Mouse (Mus musculus) erythroblast, embryonic 14.5 days (primary cell): ENCODE data around the gene Plekhd1.

Experiments
- GATA1 ChIP-seq: IDR thresholded peaks from 2 replicates; pipeline ENCODE4 v1.6.1; 2012; ENCODE audit warnings: low read length, inconsistent platforms, mixed read lengths
- TAL1 ChIP-seq: IDR thresholded peaks from 3 replicates; pipeline ENCODE4 v1.6.1; 2012; ENCODE audit warnings: low read length, inconsistent platforms, mixed read lengths

GRCm38 (mm10) chr12:80658661-80659060 lies 33.7 kb upstream of the Plekhd1 start:
- TF ChIP-seq TAL1 = no peak
- no peak for TF ChIP-seq GATA1
